Comparison of ENCODE assay signal across 10 mouse cellular contexts in genomic region chr3:89268916-89269315, GRCm38 (mm10). TPM values are rescaled to one million over a fixed set of nuclear protein-coding genes. Genes with fewer than 3 reads are reported as not detected.
DNase-seq lines count a peak whose midpoint lies in the region; ATAC-seq and TF ChIP-seq lines count a peak whose summit lies in the region.
"Had no signal": no experiment of that assay in that cellular context is flagged by ENCODE, and none has a peak within 500 bp of the region (broad histone marks: within the 10 kb centered on the region; RNA-seq: fewer than 3 reads in every experiment).

No protein-coding gene starts in this region.

- 60% methylated on average over 8 of the region's 8 CpGs for WGBS in heart, embryonic 13.5 days
- 55% methylated on average over 8 of the region's 8 CpGs for WGBS in embryonic facial prominence, embryonic 11.5 days
- 74% methylated on average over 8 of the region's 8 CpGs for WGBS in liver, embryonic 14.5 days (ENCODE audit: insufficient replicate concordance)

- no peak for TF ChIP-seq CTCF in CH12.LX (conservative IDR thresholded peaks at IDR 0.05 in 1 of 2, IDR thresholded peaks at IDR 0.05 in 1 of 2; ENCODE audit: low read depth in 2 of 2, low read length in 2 of 2)
- no peak for TF ChIP-seq CTCF in liver, embryonic 14.5 days (IDR thresholded peaks at IDR 0.05; ENCODE audit: low read depth)

- H3K79me2 ChIP-seq in CH12.LX (replicated peaks; ENCODE audit: control insufficient read depth, extremely low read depth, insufficient read depth, poor library complexity, severe bottlenecking), result peaks cover 12% of the 10 kb centered on the region; the same call in 1 of the 2 replicates

- no peak for ATAC-seq in heart, embryonic 13.5 days (ENCODE audit: extremely low read depth, insufficient number of reproducible peaks, low FRiP score, low TSS enrichment)
- ATAC-seq in embryonic facial prominence, embryonic 11.5 days (replicated peaks; ENCODE audit: insufficient number of reproducible peaks, low FRiP score, low TSS enrichment, low read depth), result no peak
- no peak for ATAC-seq in liver, embryonic 14.5 days (ENCODE audit: insufficient read depth)

- H3K27ac ChIP-seq in heart, embryonic 13.5 days (replicated peaks), result no peak overlapping the region
- H3K27ac ChIP-seq in CH12.LX (ENCODE audit: insufficient read depth, low read depth), result no peak overlapping the region
- no peak overlapping the region for H3K27ac ChIP-seq in embryonic facial prominence, embryonic 11.5 days (replicated peaks; ENCODE audit: low read depth, low read length)
- no peak overlapping the region for H3K27ac ChIP-seq in liver, embryonic 14.5 days

- H3K9ac ChIP-seq in heart, embryonic 13.5 days, result peak overlapping the region; percentile 87
- no peak overlapping the region for H3K9ac ChIP-seq in CH12.LX (ENCODE audit: insufficient read depth, low read depth)
- peak overlapping the region; percentile 1; the same call in 1 of the 2 replicates for H3K9ac ChIP-seq in embryonic facial prominence, embryonic 11.5 days (replicated peaks; ENCODE audit: low read length)
- no peak overlapping the region for H3K9ac ChIP-seq in liver, embryonic 14.5 days (replicated peaks)

- TF ChIP-seq RAD21 in CH12.LX (IDR thresholded peaks at IDR 0.05; ENCODE audit: low read depth, low read length), result no peak

- peaks cover 30% of the 10 kb centered on the region for H3K36me3 ChIP-seq in heart, embryonic 13.5 days
- H3K36me3 ChIP-seq in CH12.LX (replicated peaks in 1 of 2; ENCODE audit: control insufficient read depth in 1 of 2, insufficient read depth in 1 of 2, low read length in 1 of 2), result peaks cover 0 to 13% of the 10 kb centered on the region in 2 experiments
- H3K36me3 ChIP-seq in embryonic facial prominence, embryonic 11.5 days (replicated peaks; ENCODE audit: control insufficient read depth, insufficient read depth, low read depth, low read length), result no peaks in the 10 kb centered on the region
- H3K36me3 ChIP-seq in liver, embryonic 14.5 days (replicated peaks; ENCODE audit: control insufficient read depth, insufficient read depth, low read depth), result no peaks in the 10 kb centered on the region

- DNase-seq in heart, postnatal 4 days, result no peak
- DNase-seq in CH12.LX (ENCODE audit: extremely low read depth), result no peak
- DNase-seq in embryonic facial prominence, embryonic 11.5 days (ENCODE audit: low spot score), result no peak
- no peak for DNase-seq in liver, embryonic 14.5 days (ENCODE audit: low read depth in 3 of 3, low spot score in 3 of 3)
- no peak for DNase-seq in retina, embryonic 14.5 days (ENCODE audit: low spot score)
- no peak for DNase-seq in adrenal gland, adult 18-20 months (ENCODE audit: low spot score in 2 of 2)
- DNase-seq: adrenal gland, postnatal 14 days had no signal

- H3K4me1 ChIP-seq in heart, embryonic 13.5 days, result peaks cover 52% of the 10 kb centered on the region
- H3K4me1 ChIP-seq in CH12.LX (ENCODE audit: control insufficient read depth in 1 of 2, insufficient read depth in 2 of 2), result peaks cover 12 to 36% of the 10 kb centered on the region in 2 experiments
- H3K4me1 ChIP-seq in embryonic facial prominence, embryonic 11.5 days (ENCODE audit: control insufficient read depth, insufficient read depth, low read length), result peaks cover 5% of the 10 kb centered on the region
- H3K4me1 ChIP-seq in liver, embryonic 14.5 days (replicated peaks; ENCODE audit: control insufficient read depth in 2 of 2, insufficient read depth in 2 of 2, low read length in 1 of 2), result peaks cover 7 to 14% of the 10 kb centered on the region in 2 experiments

- H3K4me2 ChIP-seq in heart, embryonic 13.5 days, result peak overlapping the region; percentile 78
- peak overlapping the region; percentile 67 for H3K4me2 ChIP-seq in CH12.LX (ENCODE audit: insufficient read depth, low read depth, poor library complexity, severe bottlenecking)
- no peak overlapping the region for H3K4me2 ChIP-seq in embryonic facial prominence, embryonic 11.5 days (ENCODE audit: low read depth, low read length)
- H3K4me2 ChIP-seq in liver, embryonic 14.5 days (ENCODE audit: low read depth), result peak overlapping the region; percentile 82; the same call in 1 of the 2 replicates

- dilution Hi-C loops in CH12.LX (cut with MboI; ENCODE audit: extremely low pct_ligation_motif_present, extremely low pct_unique_long_range_greater_than_20kb, low sequenced_read_pairs), result no loop called here

- 0 out of 2 replicates have a peak, but pooled peaks have one; percentile 8 for TF ChIP-seq POLR2A in CH12.LX (IDR thresholded peaks at IDR 0.05; ENCODE audit: low read depth, low read length)

- in situ Hi-C loops in CH12.LX (cut with MboI; ENCODE audit: low pct_ligation_motif_present, low pct_unique_long_range_greater_than_20kb, low sequenced_read_pairs), result no loop called here

- no peak overlapping the region for H3K4me3 ChIP-seq in heart, embryonic 13.5 days
- no peak overlapping the region for H3K4me3 ChIP-seq in CH12.LX (replicated peaks in 1 of 3; ENCODE audit: low read depth in 2 of 3, low read length in 2 of 3, poor library complexity in 1 of 3)
- no peak overlapping the region for H3K4me3 ChIP-seq in embryonic facial prominence, embryonic 11.5 days (ENCODE audit: low read depth, low read length)
- H3K4me3 ChIP-seq in liver, embryonic 14.5 days (ENCODE audit: insufficient read depth in 1 of 2, low read depth in 2 of 2, low read length in 2 of 2), result no peak overlapping the region

- H3K27me3 ChIP-seq in heart, embryonic 13.5 days (replicated peaks), result no peaks in the 10 kb centered on the region
- peaks cover 3% of the 10 kb centered on the region for H3K27me3 ChIP-seq in CH12.LX (replicated peaks)
- H3K27me3 ChIP-seq in embryonic facial prominence, embryonic 11.5 days (ENCODE audit: control insufficient read depth, insufficient read depth, low read length), result no peaks in the 10 kb centered on the region
- no peaks in the 10 kb centered on the region for H3K27me3 ChIP-seq in liver, embryonic 14.5 days (ENCODE audit: control insufficient read depth, insufficient read depth, low read length)

- no peak for TF ChIP-seq EP300 in CH12.LX (IDR thresholded peaks at IDR 0.05; ENCODE audit: low read length)
- no peak for TF ChIP-seq EP300 in liver, embryonic 14.5 days (IDR thresholded peaks at IDR 0.05; ENCODE audit: low read depth)

- no peaks in the 10 kb centered on the region for H3K9me3 ChIP-seq in heart, embryonic 13.5 days
- H3K9me3 ChIP-seq in CH12.LX (replicated peaks; ENCODE audit: low read length), result no peaks in the 10 kb centered on the region
- no peaks in the 10 kb centered on the region for H3K9me3 ChIP-seq in embryonic facial prominence, embryonic 11.5 days (replicated peaks; ENCODE audit: control insufficient read depth, low read length)
- no peaks in the 10 kb centered on the region for H3K9me3 ChIP-seq in liver, embryonic 14.5 days (ENCODE audit: control insufficient read depth, low read length)
- H3K9me3 ChIP-seq: G1E had no signal

RNA-seq across cellular contexts. Expression of gene Slc50a1, which starts 1.5 kb away (rescaled TPM):
- 40.6 and 40.7 TPM in 2 replicates for polyA plus RNA-seq in heart, embryonic 13.5 days (2015; fragmentation: Nextera tagmentation; extraction: Ambion mirVana)
- total RNA-seq in heart, postnatal 4 days (2021), result 10 to 100 TPM; 24.9 to 28.0 TPM
- total RNA-seq in CH12.LX (2012; rRNA removed), result 47.8 and 50.9 TPM in 2 replicates
- total RNA-seq in CH12.LX (2014; rRNA removed), result 40.6 and 41.8 TPM in 2 replicates
- polyA plus RNA-seq in CH12.LX (2012; ENCODE audit: insufficient read length, low read depth), result 44.7 and 56.0 TPM in 2 replicates
- 39.8 and 45.7 TPM in 2 replicates for polyA plus RNA-seq in embryonic facial prominence, embryonic 11.5 days (2014; fragmentation: Nextera tagmentation; extraction: Ambion mirVana)
- 16.5 and 21.8 TPM in 2 replicates for polyA plus RNA-seq in liver, embryonic 14.5 days (2012; rRNA removed)
- 17.3 and 18.7 TPM in 2 replicates for polyA plus RNA-seq in liver, embryonic 14.5 days (2014; fragmentation: Nextera tagmentation; extraction: Ambion mirVana)
- total RNA-seq in adrenal gland, adult 18-20 months (2021), result 10 to 100 TPM; 40.9 to 52.4 TPM
- polyA plus RNA-seq: G1E had no signal

RNA-seq across cellular contexts. Expression of gene Dpm3, which starts 9.8 kb away (rescaled TPM):
- 77.5 and 85.1 TPM in 2 replicates for polyA plus RNA-seq in heart, embryonic 13.5 days (2015; fragmentation: Nextera tagmentation; extraction: Ambion mirVana)
- total RNA-seq in heart, postnatal 4 days (2021), result 10 to 100 TPM; 51.6 to 61.0 TPM
- 189 and 228 TPM in 2 replicates for total RNA-seq in CH12.LX (2012; rRNA removed)
- 45.8 and 52.7 TPM in 2 replicates for total RNA-seq in CH12.LX (2014; rRNA removed)
- polyA plus RNA-seq in CH12.LX (2012; ENCODE audit: insufficient read length, low read depth), result 70.4 and 74.8 TPM in 2 replicates
- polyA plus RNA-seq in embryonic facial prominence, embryonic 11.5 days (2014; fragmentation: Nextera tagmentation; extraction: Ambion mirVana), result 82.4 and 87.9 TPM in 2 replicates
- polyA plus RNA-seq in liver, embryonic 14.5 days (2012; rRNA removed), result 89.7 and 115 TPM in 2 replicates
- 64.3 and 65.8 TPM in 2 replicates for polyA plus RNA-seq in liver, embryonic 14.5 days (2014; fragmentation: Nextera tagmentation; extraction: Ambion mirVana)
- 100 to 1,000 TPM; 119 to 122 TPM for total RNA-seq in adrenal gland, adult 18-20 months (2021)

RNA-seq across cellular contexts. Expression of gene Efna1, which starts 12.0 kb away (rescaled TPM):
- polyA plus RNA-seq in heart, embryonic 13.5 days (2015; fragmentation: Nextera tagmentation; extraction: Ambion mirVana), result 33.3 and 38.4 TPM in 2 replicates
- total RNA-seq in heart, postnatal 4 days (2021), result 10 to 100 TPM; 37.9 to 42.0 TPM
- 0.59 and 0.93 TPM in 2 replicates for total RNA-seq in CH12.LX (2012; rRNA removed)
- total RNA-seq in CH12.LX (2014; rRNA removed), result 0.62 and 0.70 TPM in 2 replicates
- polyA plus RNA-seq in CH12.LX (2012; ENCODE audit: insufficient read length, low read depth), result 0.71 and 0.80 TPM in 2 replicates
- polyA plus RNA-seq in embryonic facial prominence, embryonic 11.5 days (2014; fragmentation: Nextera tagmentation; extraction: Ambion mirVana), result 26.9 and 30.2 TPM in 2 replicates
- 3.6 and 3.7 TPM in 2 replicates for polyA plus RNA-seq in liver, embryonic 14.5 days (2012; rRNA removed)
- 2.9 TPM in 2 replicates for polyA plus RNA-seq in liver, embryonic 14.5 days (2014; fragmentation: Nextera tagmentation; extraction: Ambion mirVana)
- 10 to 100 TPM; 12.2 to 12.6 TPM for total RNA-seq in adrenal gland, adult 18-20 months (2021)
- total RNA-seq: common myeloid progenitor, adult 5-6 weeks had no signal
- polyA plus RNA-seq: G1E had no signal

RNA-seq across cellular contexts. Expression of gene Trim46, which starts 22.8 kb away (rescaled TPM):
- 0.70 and 0.76 TPM in 2 replicates for polyA plus RNA-seq in heart, embryonic 13.5 days (2015; fragmentation: Nextera tagmentation; extraction: Ambion mirVana)
- 1 to 10 TPM; 1.3 to 1.6 TPM for total RNA-seq in heart, postnatal 4 days (2021)
- 1.9 and 2.0 TPM in 2 replicates for total RNA-seq in CH12.LX (2012; rRNA removed)
- total RNA-seq in CH12.LX (2014; rRNA removed), result 0.36 TPM in 2 replicates
- 1.4 and 1.9 TPM in 2 replicates for polyA plus RNA-seq in CH12.LX (2012; ENCODE audit: insufficient read length, low read depth)
- 3.0 and 4.5 TPM in 2 replicates for polyA plus RNA-seq in embryonic facial prominence, embryonic 11.5 days (2014; fragmentation: Nextera tagmentation; extraction: Ambion mirVana)
- 0.29 and 0.41 TPM in 2 replicates for polyA plus RNA-seq in liver, embryonic 14.5 days (2012; rRNA removed)
- 0.05 TPM in 1 of 2 replicates, not detected in the other for polyA plus RNA-seq in liver, embryonic 14.5 days (2014; fragmentation: Nextera tagmentation; extraction: Ambion mirVana)
- total RNA-seq in adrenal gland, adult 18-20 months (2021), result 1 to 10 TPM; 1.7 to 2.9 TPM

RNA-seq across cellular contexts. Expression of gene Krtcap2, which starts 23.1 kb away (rescaled TPM):
- polyA plus RNA-seq in heart, embryonic 13.5 days (2015; fragmentation: Nextera tagmentation; extraction: Ambion mirVana), result 216 and 229 TPM in 2 replicates
- total RNA-seq in heart, postnatal 4 days (2021), result 100 to 1,000 TPM; 100 to 104 TPM
- total RNA-seq in CH12.LX (2012; rRNA removed) (141 and 143 TPM in 2 replicates), CH12.LX (2014; rRNA removed) (127 and 180 TPM in 2 replicates)
- 198 and 230 TPM in 2 replicates for polyA plus RNA-seq in CH12.LX (2012; ENCODE audit: insufficient read length, low read depth)
- 287 and 288 TPM in 2 replicates for polyA plus RNA-seq in embryonic facial prominence, embryonic 11.5 days (2014; fragmentation: Nextera tagmentation; extraction: Ambion mirVana)
- polyA plus RNA-seq in liver, embryonic 14.5 days (2012; rRNA removed), result 26.3 and 26.4 TPM in 2 replicates
- polyA plus RNA-seq in liver, embryonic 14.5 days (2014; fragmentation: Nextera tagmentation; extraction: Ambion mirVana), result 117 and 138 TPM in 2 replicates
- 100 to 1,000 TPM; 108 to 123 TPM for total RNA-seq in adrenal gland, adult 18-20 months (2021)

Comparison
In these comparisons a context has a peak if more than half of its experiments do, and no peak if none do; other contexts are left out.
1. H3K9ac ChIP-seq: peak in heart, embryonic 13.5 days (single experiment) and embryonic facial prominence, embryonic 11.5 days (single experiment); none in CH12.LX (single experiment) and liver, embryonic 14.5 days (single experiment).